Mouse (Mus musculus) intestine, postnatal 0 days (tissue): ENCODE measurements around the gene Gm17334. TPM values are rescaled to one million over a fixed set of nuclear protein-coding genes. Genes with fewer than 3 reads are reported as not detected.

ENCODE experiments used
- ATAC-seq: fragments of 200-750 bp; cut with Nextera tagmentation; 2 replicates; pipeline ENCODE4 v1.8.0; 2017; ENCODE audit warnings: mild to moderate bottlenecking, moderate TSS enrichment, moderate library complexity
- H3K27ac ChIP-seq: fragments of 300-500 bp; sonication (generic); 2 replicates; pipeline ENCODE4 v1.5.1; 2014; ENCODE audit warnings: mild to moderate bottlenecking, low read depth, low read length, moderate library complexity
- H3K27me3 ChIP-seq: fragments of 300-500 bp; sonication (generic); replicated peaks from 2 replicates; pipeline ENCODE4 v1.6.1; 2014; ENCODE audit warnings: low read length, mixed read lengths; ENCODE audit not compliant: control insufficient read depth, insufficient read depth
- H3K36me3 ChIP-seq: fragments of 300-500 bp; sonication (generic); 2 replicates; pipeline ENCODE4 v1.6.1; 2014; ENCODE audit warnings: mild to moderate bottlenecking, moderate library complexity; ENCODE audit not compliant: control insufficient read depth, insufficient read depth
- H3K4me1 ChIP-seq: fragments of 300-500 bp; sonication (generic); replicated peaks from 2 replicates; pipeline ENCODE4 v1.6.1; 2014; ENCODE audit warnings: antibody characterized with exemption, low read length, mixed read lengths; ENCODE audit not compliant: control insufficient read depth, insufficient read depth
- H3K4me2 ChIP-seq: fragments of 300-500 bp; sonication (generic); replicated peaks from 2 replicates; pipeline ENCODE4 v1.6.1; 2014; ENCODE audit warnings: low read depth, mild to moderate bottlenecking, moderate library complexity
- H3K4me3 ChIP-seq: fragments of 300-500 bp; sonication (generic); 2 replicates; pipeline ENCODE4 v1.5.1; 2014; ENCODE audit warnings: low read depth, low read length
- H3K9ac ChIP-seq: fragments of 300-500 bp; sonication (generic); 2 replicates; pipeline ENCODE4 v1.6.1; 2014; ENCODE audit warnings: mild to moderate bottlenecking, low read depth, low read length
- H3K9me3 ChIP-seq: fragments of 300-500 bp; sonication (generic); 2 replicates; pipeline ENCODE4 v1.6.1; 2016; ENCODE audit warnings: mixed run types; ENCODE audit not compliant: control insufficient read depth
- CTCF ChIP-seq: sonication (generic); IDR thresholded peaks from 2 replicates; pipeline ENCODE4 v1.5.1; 2016; ENCODE audit warnings: low read depth, mild to moderate bottlenecking, control low read depth, antibody characterized with exemption, moderate library complexity
- WGBS: fragments of 180-500 bp; shearing (Covaris S2); extraction: QIAGEN DNeasy Blood & Tissue Kit; methylation state at CpG from one replicate; pipeline ENCODE4 v1.1.7; 2014; 5-methylcytosine and 5-hydroxymethylcytosine counted together
- polyA plus RNA-seq: library from polyadenylated mRNA; unstranded; fragments of >200 nt; fragmentation: Nextera tagmentation; extraction: Ambion mirVana; gene quantifications from 2 replicates; pipeline ENCODE4 v1.2.1, GENCODE M21; 2015

The Gm17334 gene
- polyA plus RNA-seq, 1 experiment from 2014 or later = 0.17 TPM

GRCm38 (mm10) chr11:53809354-53809753 is 36.4 kb upstream of the Gm17334 start:
- no peaks in the 10 kb centered on the region for H3K9me3 ChIP-seq
- H3K4me1 ChIP-seq = no peaks in the 10 kb centered on the region
- no peaks in the 10 kb centered on the region for H3K36me3 ChIP-seq
- H3K4me3 ChIP-seq = no peak overlapping the region
- H3K27me3 ChIP-seq = no peaks in the 10 kb centered on the region
- no peak for TF ChIP-seq CTCF
- H3K9ac ChIP-seq = no peak overlapping the region
- peak overlapping the region; percentile 24; the same call in 1 of the 2 replicates for H3K27ac ChIP-seq
- no peak for ATAC-seq
- WGBS = 43% methylated on average over 5 of the region's 5 CpGs
- no peak overlapping the region for H3K4me2 ChIP-seq

- no peak for TF ChIP-seq CTCF
- no peaks in the 10 kb centered on the region for H3K36me3 ChIP-seq
- H3K27me3 ChIP-seq = no peaks in the 10 kb centered on the region
- WGBS = 61% methylated on average over 9 of the region's 9 CpGs
- ATAC-seq = no peak
- H3K4me1 ChIP-seq = peaks cover 10% of the 10 kb centered on the region; the same call in 1 of the 2 replicates
- no peak overlapping the region for H3K4me2 ChIP-seq
- no peak overlapping the region for H3K4me3 ChIP-seq
- no peaks in the 10 kb centered on the region for H3K9me3 ChIP-seq
- H3K27ac ChIP-seq = no peak overlapping the region
- no peak overlapping the region for H3K9ac ChIP-seq
These were observed 32.8 kb upstream of the Gm17334 start for GRCm38 (mm10) chr11:53805786-53806185.

- Histone ChIP-seq H3K9me3 (no peaks in the 10 kb centered on the region), H3K27ac (0 out of 2 replicates have a peak overlapping the region, but pooled peaks have one; percentile 41), H3K27me3 (no peaks in the 10 kb centered on the region), H3K36me3 (no peaks in the 10 kb centered on the region), H3K9ac (no peak overlapping the region), H3K4me1 (peaks cover 18% of the 10 kb centered on the region), H3K4me2 (no peak overlapping the region), H3K4me3 (no peak overlapping the region)
- ATAC-seq = peak; percentile 18; the same call in 1 of the 2 replicates
- 73% methylated on average over 14 of the region's 14 CpGs for WGBS
- TF ChIP-seq CTCF = no peak
These were observed 31.8 kb upstream of the Gm17334 start for GRCm38 (mm10) chr11:53804569-53805344.

GRCm38 (mm10) chr11:53803494-53803893 is 30.5 kb upstream of the Gm17334 start:
- no peaks in the 10 kb centered on the region for H3K27me3 ChIP-seq
- no peak overlapping the region for H3K9ac ChIP-seq
- no peak overlapping the region for H3K27ac ChIP-seq
- no peak overlapping the region for H3K4me2 ChIP-seq
- no peak overlapping the region for H3K4me3 ChIP-seq
- no peak for TF ChIP-seq CTCF
- WGBS = 42% methylated on average over 6 of the region's 6 CpGs
- peaks cover 18% of the 10 kb centered on the region for H3K4me1 ChIP-seq
- H3K36me3 ChIP-seq = no peaks in the 10 kb centered on the region
- no peak for ATAC-seq
- no peaks in the 10 kb centered on the region for H3K9me3 ChIP-seq

GRCm38 (mm10) chr11:53803093-53803492 is 30.1 kb upstream of the Gm17334 start:
- 76% methylated on average over 12 of the region's 12 CpGs for WGBS
- no peak for ATAC-seq
- no peak overlapping the region for H3K4me2 ChIP-seq
- no peak overlapping the region for H3K4me3 ChIP-seq
- no peak for TF ChIP-seq CTCF
- peaks cover 20% of the 10 kb centered on the region for H3K4me1 ChIP-seq
- no peak overlapping the region for H3K27ac ChIP-seq
- no peaks in the 10 kb centered on the region for H3K9me3 ChIP-seq
- no peak overlapping the region for H3K9ac ChIP-seq
- H3K36me3 ChIP-seq = no peaks in the 10 kb centered on the region
- H3K27me3 ChIP-seq = no peaks in the 10 kb centered on the region

GRCm38 (mm10) chr11:53800975-53801374 is 28.0 kb upstream of the Gm17334 start:
- ATAC-seq = no peak
- no peak for TF ChIP-seq CTCF
- Histone ChIP-seq H3K9me3 (no peaks in the 10 kb centered on the region), H3K4me1 (peaks cover 38% of the 10 kb centered on the region), H3K4me2 (no peak overlapping the region), H3K9ac (no peak overlapping the region), H3K27me3 (no peaks in the 10 kb centered on the region), H3K27ac (no peak overlapping the region), H3K4me3 (no peak overlapping the region), H3K36me3 (no peaks in the 10 kb centered on the region)
- WGBS = 81% methylated on average over 5 of the region's 5 CpGs
